Mouse (Mus musculus): ENCODE results near the gene Slc4a7. TPM values are rescaled to one million over a fixed set of nuclear protein-coding genes. Genes with fewer than 3 reads are reported as not detected.

Gene Slc4a7
- polyA plus RNA-seq (2016; fragmentation: Nextera tagmentation; extraction: Ambion mirVana): 33.4 and 36.3 TPM in 2 replicates

- no peaks in the 10 kb centered on the region for H3K9me3 ChIP-seq
- H3K36me3 ChIP-seq (replicated peaks): peaks cover 4% of the 10 kb centered on the region; the same call in 1 of the 2 replicates
- 89% methylated on average over 5 of the region's 5 CpGs for WGBS
- H3K4me1 ChIP-seq: peaks cover 21% of the 10 kb centered on the region
- H3K27me3 ChIP-seq (replicated peaks; ENCODE audit: low read depth, poor library complexity, severe bottlenecking): no peaks in the 10 kb centered on the region
- H3K4me3 ChIP-seq: peak within 1 kb of the TSS; percentile 89
- no peak for DNase-seq (ENCODE audit: low spot score)
- H3K27ac ChIP-seq (replicated peaks): peak within 1 kb of the TSS; percentile 99
Observed at GRCm38 (mm10) chr14:14701710-14702329, at the start of gene Slc4a7. TSS of gene Slc4a7 (plus strand) at chr14:14702279.

DNA sequence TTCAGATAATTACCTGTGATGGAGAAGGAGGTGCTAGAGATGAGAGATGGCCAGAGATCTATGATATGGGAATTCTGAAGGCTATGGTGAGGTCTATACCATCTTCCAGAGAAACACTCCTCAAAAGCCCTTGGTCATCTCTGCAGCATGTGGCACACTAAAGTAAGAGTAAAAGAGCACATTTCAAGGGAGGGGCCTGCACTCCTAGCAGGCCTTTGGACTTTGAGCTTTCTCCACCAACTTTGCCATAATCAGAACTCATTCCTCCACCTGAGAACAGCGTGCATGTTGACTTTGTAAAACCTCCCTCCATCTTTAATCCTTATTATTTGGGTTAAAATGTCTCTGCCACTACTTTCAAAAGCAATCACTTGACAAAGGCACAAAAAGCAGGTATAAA, 31.5 kb upstream of the Slc4a7 start:
- Histone ChIP-seq H3K4me3 (no peak overlapping the region), H3K36me3 (replicated peaks) (no peaks in the 10 kb centered on the region), H3K27ac (replicated peaks) (no peak overlapping the region), H3K9me3 (no peaks in the 10 kb centered on the region), H3K27me3 (replicated peaks; ENCODE audit: low read depth, poor library complexity, severe bottlenecking) (no peaks in the 10 kb centered on the region), H3K4me1 (no peaks in the 10 kb centered on the region)
- no peak for DNase-seq (ENCODE audit: low spot score)
- 91% methylated on average over 1 of the region's 1 CpGs for WGBS

GRCm38 (mm10) chr14:14681611-14682010, 20.5 kb upstream of the Slc4a7 start:
- no peaks in the 10 kb centered on the region for H3K27me3 ChIP-seq (replicated peaks; ENCODE audit: low read depth, poor library complexity, severe bottlenecking)
- no peaks in the 10 kb centered on the region for H3K36me3 ChIP-seq (replicated peaks)
- no peak overlapping the region for H3K27ac ChIP-seq (replicated peaks)
- no peaks in the 10 kb centered on the region for H3K4me1 ChIP-seq
- no peak for DNase-seq (ENCODE audit: low spot score)
- 76% methylated on average over 4 of the region's 4 CpGs for WGBS
- H3K4me3 ChIP-seq: no peak overlapping the region
- H3K9me3 ChIP-seq: no peaks in the 10 kb centered on the region

GRCm38 (mm10) chr14:14684771-14685170, 17.3 kb upstream of the Slc4a7 start:
- no peak overlapping the region for H3K4me3 ChIP-seq
- DNase-seq (ENCODE audit: low spot score): no peak
- 78% methylated on average over 4 of the region's 4 CpGs for WGBS

GRCm38 (mm10) chr14:14686101-14686551, 16.0 kb upstream of the Slc4a7 start:
- Histone ChIP-seq H3K4me1 (no peaks in the 10 kb centered on the region), H3K9me3 (no peaks in the 10 kb centered on the region), H3K36me3 (replicated peaks) (no peaks in the 10 kb centered on the region), H3K27me3 (replicated peaks; ENCODE audit: low read depth, poor library complexity, severe bottlenecking) (no peaks in the 10 kb centered on the region), H3K4me3 (no peak overlapping the region), H3K27ac (replicated peaks) (no peak overlapping the region)
- 80% methylated on average over 7 of the region's 7 CpGs for WGBS
- no peak for DNase-seq (ENCODE audit: low spot score)

More at GRCm38 (mm10) chr14:14684771-14685170, 17.3 kb upstream of the Slc4a7 start:
- H3K36me3 ChIP-seq (replicated peaks): no peaks in the 10 kb centered on the region
- H3K9me3 ChIP-seq: no peaks in the 10 kb centered on the region
- H3K4me1 ChIP-seq: no peaks in the 10 kb centered on the region
- H3K27ac ChIP-seq (replicated peaks): no peak overlapping the region
- no peaks in the 10 kb centered on the region for H3K27me3 ChIP-seq (replicated peaks; ENCODE audit: low read depth, poor library complexity, severe bottlenecking)

GRCm38 (mm10) chr14:14687258-14687890, 14.7 kb upstream of the Slc4a7 start:
- H3K27me3 ChIP-seq (replicated peaks; ENCODE audit: low read depth, poor library complexity, severe bottlenecking): no peaks in the 10 kb centered on the region
- H3K4me3 ChIP-seq: no peak overlapping the region
- no peaks in the 10 kb centered on the region for H3K36me3 ChIP-seq (replicated peaks)
- WGBS: 78% methylated on average over 7 of the region's 7 CpGs
- H3K27ac ChIP-seq (replicated peaks): no peak overlapping the region
- H3K9me3 ChIP-seq: no peaks in the 10 kb centered on the region
- no peak for DNase-seq (ENCODE audit: low spot score)
- no peaks in the 10 kb centered on the region for H3K4me1 ChIP-seq

DNA sequence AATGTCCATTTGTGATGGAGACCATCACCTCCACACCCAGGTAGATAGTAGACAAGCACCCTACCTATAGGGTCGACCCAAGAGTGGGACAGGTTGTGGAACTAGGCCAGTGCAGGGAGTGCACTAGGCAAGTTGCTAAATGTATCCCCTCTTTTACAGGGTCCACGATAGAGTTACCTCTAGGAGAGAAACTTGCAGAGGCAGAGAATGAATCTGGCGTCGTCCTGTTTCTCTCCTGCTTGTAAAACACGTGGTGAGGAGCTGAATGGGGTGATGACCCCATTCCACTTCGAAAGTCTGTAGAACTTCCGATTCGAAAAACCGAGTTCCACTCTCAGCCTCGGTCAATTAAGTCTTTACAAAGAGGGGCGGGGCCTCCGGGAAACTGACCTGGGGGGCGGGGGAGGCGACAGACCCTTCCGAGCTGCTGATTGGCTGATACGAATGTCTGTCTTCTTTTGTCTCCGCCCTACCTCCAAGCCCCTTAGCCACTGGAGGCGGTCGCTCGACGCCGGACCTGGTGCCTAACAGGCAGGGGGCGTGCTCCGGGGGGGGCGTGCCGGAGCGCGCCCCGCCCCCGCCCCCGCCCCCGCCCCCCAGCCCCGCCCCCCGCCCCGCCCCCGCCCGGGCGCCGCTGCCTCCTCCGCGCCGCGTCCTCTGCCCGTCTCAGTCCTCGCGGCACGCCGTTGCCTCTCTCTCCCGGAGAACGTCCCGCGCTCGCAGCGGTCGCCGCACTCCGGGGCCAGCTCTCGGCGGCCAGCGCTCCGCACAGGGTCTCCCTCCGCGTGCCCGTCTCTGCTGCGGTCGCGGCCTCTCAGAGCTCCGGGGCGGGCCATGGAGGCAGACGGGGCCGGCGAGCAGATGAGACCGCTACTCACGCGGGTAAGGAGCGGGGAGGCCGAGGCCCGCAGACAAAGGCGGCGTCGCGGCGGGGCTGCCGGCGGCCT, 593 bp downstream of the Slc4a7 start:
- H3K4me3 ChIP-seq: peak overlapping the region; percentile 89
- no peaks in the 10 kb centered on the region for H3K9me3 ChIP-seq
- DNase-seq (ENCODE audit: low spot score): peak; percentile 96
- H3K4me1 ChIP-seq: peaks cover 26% of the 10 kb centered on the region
- under 1% methylated on average over 84 of the region's 85 CpGs for WGBS
- peaks cover 11% of the 10 kb centered on the region for H3K36me3 ChIP-seq (replicated peaks)
- peak overlapping the region; percentile 99 for H3K27ac ChIP-seq (replicated peaks)
- no peaks in the 10 kb centered on the region for H3K27me3 ChIP-seq (replicated peaks; ENCODE audit: low read depth, poor library complexity, severe bottlenecking)

DNA sequence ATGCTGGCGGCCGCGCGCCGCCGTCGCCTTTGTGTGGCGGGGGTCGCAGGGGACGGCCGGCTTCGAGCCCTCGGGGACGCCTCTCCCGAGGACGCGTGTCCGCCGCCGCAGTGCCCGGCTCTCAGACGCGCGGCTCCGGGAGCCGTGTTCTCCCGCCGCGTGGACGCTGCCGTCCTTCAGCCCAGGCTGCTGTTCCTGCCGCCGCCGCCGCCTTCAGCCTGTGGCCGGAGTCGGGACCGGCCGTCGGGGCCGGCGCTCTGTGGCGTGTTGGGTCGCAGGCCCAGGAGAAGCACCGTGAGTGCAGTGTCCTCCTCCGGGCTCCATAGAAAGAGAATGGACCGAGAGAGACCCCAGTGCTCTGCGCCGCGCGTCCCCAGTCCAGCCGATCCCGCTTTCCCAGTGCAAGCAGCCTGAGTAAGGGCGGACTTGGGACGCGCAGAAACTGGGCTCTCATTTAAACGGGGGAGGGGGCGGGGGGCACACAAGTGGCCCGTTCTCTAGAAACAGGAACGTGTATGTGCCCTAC, 1.3 kb downstream of the Slc4a7 start:
- Histone ChIP-seq H3K27me3 (replicated peaks; ENCODE audit: low read depth, poor library complexity, severe bottlenecking) (no peaks in the 10 kb centered on the region), H3K36me3 (replicated peaks) (peaks cover 19% of the 10 kb centered on the region), H3K4me1 (peaks cover 26% of the 10 kb centered on the region), H3K9me3 (no peaks in the 10 kb centered on the region), H3K27ac (replicated peaks) (peak overlapping the region; percentile 99), H3K4me3 (peak overlapping the region; percentile 89)
- under 1% methylated on average over 60 of the region's 60 CpGs for WGBS
- DNase-seq (ENCODE audit: low spot score): peak; percentile 78

DNA sequence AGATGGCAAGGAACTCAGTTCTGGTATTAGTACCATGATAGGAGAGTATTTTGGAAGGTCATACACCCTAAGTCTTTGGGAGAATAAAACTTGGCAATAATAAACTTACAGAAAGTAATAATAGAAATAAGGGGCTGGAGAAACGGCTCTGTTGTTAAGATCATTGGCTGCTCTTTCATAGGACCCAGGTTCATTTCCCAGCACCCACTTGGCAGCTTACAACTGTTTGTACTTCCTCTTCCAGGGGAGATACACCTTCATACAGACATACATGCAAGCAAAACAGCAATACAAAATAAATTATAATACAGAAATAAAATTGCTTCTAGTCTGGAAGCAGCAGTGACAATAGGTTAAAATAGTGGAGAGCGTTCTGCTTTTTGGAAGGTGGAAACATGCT, 2.6 kb downstream of the Slc4a7 start:
- DNase-seq (ENCODE audit: low spot score): no peak
- Histone ChIP-seq H3K4me3 (peak overlapping the region; percentile 89), H3K27ac (replicated peaks) (no peak overlapping the region), H3K36me3 (replicated peaks) (peaks cover 29% of the 10 kb centered on the region), H3K4me1 (peaks cover 26% of the 10 kb centered on the region), H3K27me3 (replicated peaks; ENCODE audit: low read depth, poor library complexity, severe bottlenecking) (no peaks in the 10 kb centered on the region), H3K9me3 (no peaks in the 10 kb centered on the region)
- 87% methylated on average over 2 of the region's 2 CpGs for WGBS

DNA sequence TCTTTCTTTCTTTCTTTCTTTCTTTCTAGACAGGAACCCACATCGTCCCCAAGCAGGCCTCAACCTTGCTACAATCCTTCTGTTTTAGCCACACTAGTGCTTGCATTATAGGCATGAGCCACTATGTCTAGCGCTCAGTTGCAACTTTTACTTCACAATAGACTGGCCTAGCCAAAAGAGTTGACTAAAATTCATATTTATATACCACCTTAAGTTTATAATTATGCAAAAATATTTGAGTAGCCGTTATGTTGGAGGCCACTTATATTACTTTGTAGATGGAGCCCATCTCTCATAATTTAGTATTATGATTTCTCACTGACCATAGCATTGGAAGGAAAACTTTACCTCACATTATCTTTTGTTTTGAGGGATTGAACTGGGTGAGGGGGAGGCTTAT, 3.0 kb downstream of the Slc4a7 start:
- no peaks in the 10 kb centered on the region for H3K27me3 ChIP-seq (replicated peaks; ENCODE audit: low read depth, poor library complexity, severe bottlenecking)
- H3K27ac ChIP-seq (replicated peaks): no peak overlapping the region
- H3K9me3 ChIP-seq: no peaks in the 10 kb centered on the region
- DNase-seq (ENCODE audit: low spot score): no peak
- peaks cover 34% of the 10 kb centered on the region for H3K36me3 ChIP-seq (replicated peaks)
- peak overlapping the region; percentile 89; the same call in 1 of the 2 replicates for H3K4me3 ChIP-seq
- 87% methylated on average over 3 of the region's 3 CpGs for WGBS
- peaks cover 26% of the 10 kb centered on the region for H3K4me1 ChIP-seq

- DNase-seq (ENCODE audit: low spot score): no peak
- no peaks in the 10 kb centered on the region for H3K9me3 ChIP-seq
- no peak overlapping the region for H3K4me3 ChIP-seq
- H3K4me1 ChIP-seq: peaks cover 26% of the 10 kb centered on the region
- H3K27me3 ChIP-seq (replicated peaks; ENCODE audit: low read depth, poor library complexity, severe bottlenecking): no peaks in the 10 kb centered on the region
- WGBS: 90% methylated on average over 1 of the region's 1 CpGs
- no peak overlapping the region for H3K27ac ChIP-seq (replicated peaks)
- H3K36me3 ChIP-seq (replicated peaks): peaks cover 46% of the 10 kb centered on the region
Observed at GRCm38 (mm10) chr14:14706381-14706780, 4.3 kb downstream of the Slc4a7 start.

DNA sequence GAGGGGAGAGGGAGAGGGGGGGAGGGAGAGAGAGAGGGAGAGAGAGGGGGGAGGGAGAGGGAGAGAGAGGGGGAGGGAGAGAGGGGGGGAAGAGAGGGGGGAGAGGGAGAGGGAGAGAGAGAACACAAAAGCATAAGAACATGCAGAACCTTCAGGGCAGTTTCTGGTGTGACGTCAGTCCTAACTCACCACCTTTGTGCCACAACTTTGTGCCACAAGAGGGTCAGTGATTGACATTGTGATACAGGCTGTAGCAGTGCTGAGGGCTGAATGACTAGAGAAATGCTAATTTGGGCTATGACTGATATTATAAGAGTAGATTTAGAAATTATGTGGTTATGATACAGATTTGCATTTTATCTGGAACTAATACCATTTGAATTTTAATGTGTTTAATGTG, 5.0 kb downstream of the Slc4a7 start:
- Histone ChIP-seq H3K27ac (replicated peaks) (no peak overlapping the region), H3K9me3 (no peaks in the 10 kb centered on the region), H3K4me3 (0 out of 2 replicates have a peak overlapping the region, but pooled peaks have one; percentile 18), H3K27me3 (replicated peaks; ENCODE audit: low read depth, poor library complexity, severe bottlenecking) (no peaks in the 10 kb centered on the region), H3K4me1 (peaks cover 26% of the 10 kb centered on the region), H3K36me3 (replicated peaks) (peaks cover 53% of the 10 kb centered on the region)
- DNase-seq (ENCODE audit: low spot score): no peak
- WGBS: 60% methylated on average over 1 of the region's 1 CpGs
